ENCODE assay signal across 22 mouse cellular contexts in genomic region chr19:16378565-16378964, GRCm38 (mm10). TPM values are rescaled to one million over a fixed set of nuclear protein-coding genes. Genes with fewer than 3 reads are reported as not detected.
A peak's percentile ranks its signal among the peaks of the same experiment; 100 is the strongest.
DNase-seq lines count a peak whose midpoint lies in the region; ATAC-seq and TF ChIP-seq lines count a peak whose summit lies in the region.
"Had no signal": no experiment of that assay in that cellular context is flagged by ENCODE, and none has a peak within 500 bp of the region (broad histone marks: within the 10 kb centered on the region; RNA-seq: fewer than 3 reads in every experiment).

No protein-coding gene starts in this region.

- no peak for TF ChIP-seq EP300 in lung, postnatal 0 days (IDR thresholded peaks at IDR 0.05)

- TF ChIP-seq CTCF in lung, postnatal 0 days (IDR thresholded peaks at IDR 0.05) = no peak
- TF ChIP-seq CTCF in lung, adult 2 months (IDR thresholded peaks at IDR 0.05; ENCODE audit: insufficient read depth, low read length) = no peak
- TF ChIP-seq CTCF in olfactory bulb, adult 2 months (IDR thresholded peaks at IDR 0.05; ENCODE audit: insufficient read depth, low read depth, low read length) = no peak

- H3K27ac ChIP-seq in lung, postnatal 0 days (ENCODE audit: low read length) = no peak overlapping the region
- 0 out of 2 replicates have a peak overlapping the region, but pooled peaks have one; percentile 26 for H3K27ac ChIP-seq in olfactory bulb, adult 2 months (ENCODE audit: insufficient read depth, low read depth, low read length)

- DNase-seq in frontal cortex, postnatal 36 days (ENCODE audit: low spot score in 2 of 2) = no peak
- DNase-seq in lung, postnatal 0 days (ENCODE audit: low spot score) = peak; percentile 55
- DNase-seq in lung, postnatal 36 days = no peak
- peak; percentile 23 for DNase-seq in lung, postnatal 25 days (ENCODE audit: low spot score)
- DNase-seq in lung, adult 2 months = no peak
- DNase-seq in retina, embryonic 14.5 days (ENCODE audit: low spot score) = no peak
- DNase-seq: adrenal gland, adult 2 months; adrenal gland, adult 8-10 months; adrenal gland, postnatal 10 days; adrenal gland, postnatal 14 days; adrenal gland, postnatal 25 days; adrenal gland, postnatal 36 days; B cell, adult 2 months; cerebellum, adult 11 months; cerebellum, adult 11-12 months had no signal

- peaks cover 7% of the 10 kb centered on the region; the same call in 1 of the 2 replicates for H3K36me3 ChIP-seq in lung, postnatal 0 days (ENCODE audit: insufficient read depth, low read length)
- H3K36me3 ChIP-seq: G1E had no signal

- H3K4me1 ChIP-seq in lung, postnatal 0 days (ENCODE audit: insufficient read depth, low read depth, low read length) = no peaks in the 10 kb centered on the region
- peaks cover 10% of the 10 kb centered on the region for H3K4me1 ChIP-seq in lung, adult 2 months (ENCODE audit: control insufficient read depth, insufficient read depth, low read length)
- peaks cover 9% of the 10 kb centered on the region for H3K4me1 ChIP-seq in olfactory bulb, adult 2 months (ENCODE audit: control insufficient read depth, insufficient read depth, low read length)

- no peak for TF ChIP-seq POLR2A in lung, adult 2 months (IDR thresholded peaks at IDR 0.05; ENCODE audit: borderline replicate concordance, extremely low read depth, low read depth, low read length)
- TF ChIP-seq POLR2A in olfactory bulb, adult 2 months (IDR thresholded peaks at IDR 0.05; ENCODE audit: insufficient read depth, low read depth, low read length) = no peak

- no peak overlapping the region for H3K9ac ChIP-seq in lung, postnatal 0 days (replicated peaks; ENCODE audit: low read depth)

- WGBS in lung, postnatal 0 days = 72% methylated on average over 7 of the region's 7 CpGs
- 58% methylated on average over 7 of the region's 7 CpGs for WGBS in lung, adult 2 months
- WGBS in olfactory bulb, adult 2 months = 50% methylated on average over 7 of the region's 7 CpGs

- H3K9me3 ChIP-seq in lung, postnatal 0 days (ENCODE audit: low read length) = no peaks in the 10 kb centered on the region
- H3K9me3 ChIP-seq: G1E had no signal

- peak; percentile 38; the same call in 1 of the 2 replicates for ATAC-seq in frontal cortex, adult (ENCODE audit: low TSS enrichment)
- peak; percentile 74 for ATAC-seq in lung, postnatal 0 days
- ATAC-seq: activated CD4-positive, CD25-positive, alpha-beta regulatory T cell, adult 4 months; CD4-positive, CD25-positive, alpha-beta regulatory T cell, adult 4 months; Patski had no signal

- H3K4me2 ChIP-seq in lung, postnatal 0 days (replicated peaks; ENCODE audit: low read depth, low read length) = no peak overlapping the region

- H3K4me3 ChIP-seq in lung, postnatal 0 days (ENCODE audit: low read depth, low read length) = no peak overlapping the region
- H3K4me3 ChIP-seq in lung, adult 2 months (replicated peaks; ENCODE audit: extremely low read depth, low read depth, low read length) = no peak overlapping the region
- H3K4me3 ChIP-seq in olfactory bulb, adult 2 months (ENCODE audit: insufficient read depth, low read depth, low read length) = no peak overlapping the region

- H3K27me3 ChIP-seq in lung, postnatal 0 days (replicated peaks; ENCODE audit: insufficient read depth, low read length) = no peaks in the 10 kb centered on the region
- H3K27me3 ChIP-seq: CH12.LX, Patski had no signal

RNA-seq across cellular contexts. Expression of gene Gna14, which starts 57.0 kb away (rescaled TPM):
- polyA plus RNA-seq in lung, postnatal 0 days (2015; fragmentation: Nextera tagmentation; extraction: Ambion mirVana) = 14.9 and 15.6 TPM in 2 replicates
- polyA plus RNA-seq in lung, adult 2 months (2012; rRNA removed) = 15.2 and 16.5 TPM in 2 replicates
- polyA plus RNA-seq in olfactory bulb, adult 2 months (2012; ENCODE audit: insufficient read depth, insufficient read length, low replicate concordance, missing spikeins) = not detected in 2 replicates
- polyA plus RNA-seq: G1E had no signal

Comparison
In these comparisons a context has a peak if more than half of its experiments do, and no peak if none do; other contexts are left out.
1. DNase-seq: peak in lung, postnatal 0 days (single experiment) and lung, postnatal 25 days (single experiment); none in frontal cortex, postnatal 36 days (0 of 2), lung, postnatal 36 days (single experiment), lung, adult 2 months (single experiment) and retina, embryonic 14.5 days (single experiment).
2. RNA of gene Gna14, which starts 57.0 kb away (polyA plus RNA-seq): 15.2 to 16.5 TPM in lung, adult 2 months and 14.9 to 15.6 TPM in lung, postnatal 0 days; not detected in olfactory bulb, adult 2 months; every median in the first group is over 10 times any median in the second.